Mouse (Mus musculus) frontal cortex, postnatal 10 days (tissue): Measurements from ENCODE around the gene Lcmt1.

Source experiments
- DNase-seq, 2 experiments: peaks; one replicate each; pipeline ENCODE4 v3.0.0; 2022; ENCODE audit warnings: low spot score in 2 of 2, mixed read lengths in 1 of 2

The Lcmt1 gene

GRCm38 (mm10) chr7:123453066-123453465 lies 83.5 kb downstream of the Lcmt1 start:
- DNase-seq: no peak

GRCm38 (mm10) chr7:123455088-123455487 lies 85.5 kb downstream of the Lcmt1 start:
- DNase-seq: no peak

- no peak for DNase-seq
These were observed 88.7 kb downstream of the Lcmt1 start for GRCm38 (mm10) chr7:123458309-123458708.

- DNase-seq: no peak
These were observed 89.7 kb downstream of the Lcmt1 start for GRCm38 (mm10) chr7:123459247-123459646.

GRCm38 (mm10) chr7:123461316-123461715 lies 91.7 kb downstream of the Lcmt1 start:
- DNase-seq: no peak

GRCm38 (mm10) chr7:123462070-123462501 lies 92.5 kb downstream of the Lcmt1 start, which contains the start of gene Aqp8:
Gene Aqp8 (plus strand): TSS chr7:123462291.
- no peak for DNase-seq

GRCm38 (mm10) chr7:123463569-123463968 lies 94.0 kb downstream of the Lcmt1 start:
- no peak for DNase-seq

GRCm38 (mm10) chr7:123465692-123466387 lies 96.3 kb downstream of the Lcmt1 start:
- peak in 1 of 2 experiments; percentile 51 for DNase-seq

GRCm38 (mm10) chr7:123467961-123468360 lies 98.4 kb downstream of the Lcmt1 start:
- no peak for DNase-seq
